Mouse (Mus musculus) lung, postnatal 36 days (tissue): ENCODE results near the gene Igf2r.
"Not testable (repeated sequence)": the region's sequence is repeated elsewhere in the genome, so short reads cannot be mapped to it uniquely, and the experiment has no call there.

Source experiments
- DNase-seq: peaks from one replicate; pipeline ENCODE4 v3.0.0; 2022; ENCODE audit warnings: mixed read lengths

Gene Igf2r

DNA sequence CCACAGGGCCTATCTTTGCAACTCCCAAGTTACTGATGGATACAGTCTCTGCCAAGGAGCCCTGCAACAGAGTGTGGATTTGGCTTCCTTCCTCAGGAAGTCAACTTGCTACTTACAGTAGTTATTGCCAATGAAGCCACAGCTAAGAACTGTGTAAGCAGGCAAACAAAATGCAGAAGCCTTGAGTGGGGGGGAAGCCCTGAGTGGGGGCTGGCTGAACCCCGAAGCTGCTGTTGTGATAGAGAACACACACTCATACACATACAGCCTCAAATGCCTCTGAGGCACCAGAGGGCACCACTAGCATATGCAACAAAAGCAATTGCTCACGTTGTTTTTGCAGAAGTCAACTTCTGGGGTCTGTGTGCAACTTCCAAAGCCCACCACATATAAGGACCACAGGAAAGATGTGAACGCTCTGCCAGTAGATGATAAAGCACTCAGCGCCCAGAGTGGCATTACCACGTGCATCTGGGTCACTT is 55.3 kb downstream of the Igf2r start:
- DNase-seq, result peak; percentile 44

- DNase-seq, result no peak
Measured at GRCm38 (mm10) chr17:12712993-12713392, 56.5 kb downstream of the Igf2r start.

DNA sequence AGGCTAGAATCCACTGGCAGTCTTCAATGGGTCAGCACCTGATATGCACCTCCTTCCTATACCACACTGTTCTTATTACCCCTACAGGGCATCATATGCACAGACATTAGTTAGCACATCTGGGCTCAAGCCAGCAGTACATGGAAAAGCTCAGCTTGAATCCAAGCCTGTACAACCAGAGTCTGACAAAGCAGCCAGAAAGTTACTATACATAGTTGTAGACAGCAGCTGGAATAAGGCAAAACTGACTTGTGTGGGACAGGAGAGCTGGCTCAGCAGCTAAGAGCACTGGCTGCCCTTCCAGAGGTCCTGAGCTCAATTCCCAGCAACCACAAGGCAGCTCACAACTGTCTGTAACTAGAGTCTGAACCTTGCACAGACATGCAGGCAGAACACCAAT is 57.3 kb downstream of the Igf2r start:
- no peak for DNase-seq

- no peak for DNase-seq
Measured at GRCm38 (mm10) chr17:12710976-12711375, 58.5 kb downstream of the Igf2r start.

GRCm38 (mm10) chr17:12710050-12710780 is 59.2 kb downstream of the Igf2r start:
- DNase-seq, result no peak

DNA sequence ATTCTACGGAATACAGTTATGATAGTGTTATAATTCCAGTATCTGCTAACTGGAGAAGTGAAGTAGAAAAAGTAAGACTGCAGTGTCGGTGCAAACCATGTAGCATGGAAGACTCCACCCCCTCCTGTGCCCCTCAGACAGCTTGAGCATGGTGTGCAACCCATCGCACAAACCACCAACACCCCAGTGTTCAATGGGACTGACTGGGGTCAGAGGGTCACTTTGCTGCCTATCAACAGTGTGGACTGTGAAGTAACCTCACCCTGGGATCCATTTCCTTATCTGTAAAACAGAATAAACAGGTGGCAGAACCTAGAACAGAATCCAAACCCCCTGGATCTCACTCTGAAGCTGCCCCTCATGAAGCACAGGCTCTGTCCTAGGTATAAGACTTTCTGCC is 61.1 kb downstream of the Igf2r start:
- DNase-seq, result no peak

GRCm38 (mm10) chr17:12706590-12707049 is 62.8 kb downstream of the Igf2r start:
- DNase-seq, result no peak

DNA sequence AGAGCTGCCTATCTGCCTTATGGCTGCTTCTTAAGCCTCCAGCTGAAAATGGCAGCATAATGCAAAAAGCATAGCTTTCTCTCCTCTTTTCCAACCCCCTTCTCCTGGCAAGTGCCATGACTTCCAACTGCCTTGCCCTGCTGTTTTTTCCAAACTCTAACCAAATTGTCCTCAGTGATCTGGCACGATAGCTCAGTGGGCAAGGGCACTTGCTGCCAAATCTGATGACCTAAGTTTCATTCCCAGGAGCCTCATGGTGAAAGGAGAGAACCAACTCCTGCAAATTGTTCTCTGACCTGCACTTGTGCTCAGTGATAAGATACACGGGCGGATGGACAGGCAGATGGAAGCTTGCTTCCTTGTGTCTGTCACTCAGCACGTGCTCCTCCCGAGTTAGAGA is 66.6 kb downstream of the Igf2r start:
- no peak for DNase-seq

- DNase-seq, result no peak
Measured at GRCm38 (mm10) chr17:12700373-12700772, 69.1 kb downstream of the Igf2r start.

DNA sequence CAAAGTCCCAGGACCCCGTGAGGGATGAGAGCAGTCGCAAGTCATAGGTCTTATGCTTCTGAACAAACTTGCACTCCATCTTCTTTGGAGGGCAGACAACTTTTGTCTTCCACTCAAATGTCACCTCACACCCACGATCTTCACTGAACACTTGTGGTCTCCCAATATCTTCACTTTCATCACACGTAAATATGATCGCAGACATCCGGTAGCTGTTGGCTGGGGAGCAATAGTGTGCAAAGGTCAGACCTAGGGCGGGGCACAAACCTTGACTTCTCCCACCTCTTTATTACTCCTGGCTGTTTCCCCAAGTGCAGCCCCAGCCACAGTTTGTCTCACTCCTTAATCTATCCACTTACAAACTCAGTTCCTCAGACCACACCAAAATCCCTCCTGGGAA is 77.6 kb downstream of the Igf2r start:
- DNase-seq, result no peak

- peak; percentile 55 for DNase-seq
Measured at GRCm38 (mm10) chr17:12689537-12689936, 79.9 kb downstream of the Igf2r start.

DNA sequence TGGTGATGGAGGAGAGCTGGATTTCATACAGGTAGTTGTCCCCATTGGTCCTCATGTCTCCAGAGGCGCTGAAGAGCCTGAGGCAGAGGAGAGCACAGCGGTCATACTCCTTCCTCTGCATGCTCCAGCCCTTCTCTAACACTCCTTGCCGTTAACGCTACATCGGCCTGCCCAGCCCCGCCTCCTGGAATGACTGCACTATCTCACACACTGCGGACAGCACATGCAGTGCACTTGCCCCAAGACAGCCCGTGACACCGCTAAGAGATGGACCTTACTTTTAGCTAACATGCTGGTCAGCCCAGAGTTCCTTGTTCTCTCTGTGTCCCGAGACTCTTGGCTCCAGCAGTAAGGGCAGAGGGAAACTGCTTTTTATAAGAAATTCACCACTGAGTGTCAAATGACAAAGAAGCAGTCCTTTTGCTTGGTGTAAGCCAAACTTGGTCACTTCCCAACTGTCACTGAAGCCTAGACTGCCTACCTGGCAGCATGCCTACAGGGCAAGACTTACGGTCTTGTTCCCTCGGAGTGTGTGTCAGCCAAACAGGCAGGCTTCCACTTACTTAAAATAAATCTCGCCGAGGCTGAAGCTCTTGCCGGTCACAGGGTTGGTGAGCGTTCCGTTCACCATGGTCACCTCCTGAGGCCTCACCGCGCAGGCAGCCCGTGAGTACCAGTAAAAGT is 80.9 kb downstream of the Igf2r start:
- DNase-seq, result peak; percentile 66

DNA sequence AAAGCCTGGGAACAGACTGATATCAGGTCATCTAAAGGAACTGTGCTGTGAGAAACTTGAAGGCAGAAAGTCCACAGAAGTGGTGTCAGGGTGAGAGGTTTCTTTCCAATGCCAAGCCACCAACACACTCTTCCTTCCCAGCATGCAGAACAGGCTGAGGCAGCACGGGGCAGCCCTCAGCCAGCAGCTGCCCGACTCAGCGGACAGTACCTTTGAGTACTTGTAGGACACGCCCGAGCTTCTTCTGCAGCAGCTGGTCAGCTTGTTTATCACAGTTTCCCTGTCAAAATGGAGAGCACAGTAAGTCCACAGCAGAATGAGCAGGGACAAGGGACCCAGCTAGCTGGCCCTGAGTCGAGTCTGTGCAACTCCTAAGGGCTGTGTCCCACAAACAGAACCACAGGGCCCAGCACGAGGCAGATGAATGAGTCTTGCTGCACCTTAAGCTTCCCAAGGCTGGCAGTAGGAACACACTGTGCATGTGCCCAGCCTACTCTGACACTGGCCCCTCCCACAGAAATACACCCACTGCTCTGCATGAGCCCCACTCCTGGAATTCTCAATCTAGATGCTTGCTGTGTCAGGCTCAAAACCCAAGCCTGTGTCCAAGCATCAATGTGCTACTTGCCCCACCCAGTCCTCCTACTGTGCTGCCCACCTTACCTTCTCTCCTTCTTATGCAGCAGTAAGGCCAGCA is 84.4 kb downstream of the Igf2r start:
- DNase-seq, result peak; percentile 19

GRCm38 (mm10) chr17:12684412-12684811 is 85.1 kb downstream of the Igf2r start:
- DNase-seq, result peak; percentile 21

DNA sequence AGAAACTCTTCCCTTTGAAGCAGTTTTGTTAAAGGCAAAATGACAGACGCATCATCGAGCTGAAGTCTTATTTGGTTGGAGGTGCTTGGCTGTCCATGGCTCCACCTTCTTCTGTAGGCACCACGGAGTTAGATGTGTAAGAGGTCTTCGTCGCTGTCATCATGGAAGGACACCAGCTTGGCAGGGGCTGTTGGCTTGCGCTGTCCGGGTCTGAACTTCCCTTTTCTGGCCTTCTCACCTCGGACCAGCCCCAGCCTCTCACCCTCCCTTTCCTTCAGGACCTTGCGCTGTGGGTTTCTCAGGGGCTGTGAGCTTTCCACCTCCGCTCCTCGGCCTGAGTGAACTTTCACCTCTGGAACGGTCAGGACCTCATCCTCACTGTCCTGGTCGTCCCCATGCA is 85.9 kb downstream of the Igf2r start:
- DNase-seq, result no peak

GRCm38 (mm10) chr17:12678261-12678660 is 91.2 kb downstream of the Igf2r start:
- no peak for DNase-seq

DNA sequence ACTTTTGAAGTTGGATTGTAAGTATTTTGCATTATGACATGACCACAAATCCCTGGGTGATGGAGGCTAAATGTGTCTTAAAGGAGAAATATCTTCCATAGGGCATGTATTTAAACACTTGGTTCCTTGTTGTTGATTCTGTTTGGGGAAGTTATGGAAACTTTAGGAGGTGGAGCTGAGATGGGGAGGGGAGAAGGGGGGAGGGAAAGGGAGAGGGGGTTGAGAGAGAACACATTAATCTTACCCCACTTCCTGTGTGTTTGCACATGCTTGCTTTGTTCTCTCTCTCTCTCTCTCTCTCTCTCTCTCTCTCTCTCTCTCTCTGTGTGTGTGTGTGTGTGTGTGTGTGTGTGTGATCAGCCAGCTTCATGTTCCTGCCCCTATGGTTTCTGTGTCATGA is 92.3 kb downstream of the Igf2r start:
- no peak for DNase-seq

DNA sequence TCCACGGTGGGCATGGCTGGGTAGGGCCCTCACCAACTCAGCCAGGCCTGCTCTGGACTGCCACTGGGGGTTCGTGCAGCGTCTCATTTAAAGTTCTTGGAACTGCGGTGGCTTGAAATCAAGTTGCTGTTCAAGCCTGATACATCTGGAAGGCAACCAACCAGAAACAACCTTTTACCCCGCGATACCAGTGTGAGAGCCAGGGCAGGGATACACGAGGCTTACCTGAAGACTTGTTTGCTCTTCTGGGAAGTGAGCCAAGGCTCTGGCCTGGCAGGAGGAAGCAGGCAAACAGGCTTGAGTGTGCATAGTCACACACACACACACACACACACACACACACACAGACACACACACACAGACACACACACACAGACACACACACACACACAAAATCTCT is 93.8 kb downstream of the Igf2r start, which contains the start of gene Slc22a1:
TSS of gene Slc22a1 (minus strand) at position 184 of the 400 bp plus-strand sequence.
- DNase-seq, result peak; percentile 81

GRCm38 (mm10) chr17:12674980-12675379 is 94.5 kb downstream of the Igf2r start:
- not testable (repeated sequence) for DNase-seq

DNA sequence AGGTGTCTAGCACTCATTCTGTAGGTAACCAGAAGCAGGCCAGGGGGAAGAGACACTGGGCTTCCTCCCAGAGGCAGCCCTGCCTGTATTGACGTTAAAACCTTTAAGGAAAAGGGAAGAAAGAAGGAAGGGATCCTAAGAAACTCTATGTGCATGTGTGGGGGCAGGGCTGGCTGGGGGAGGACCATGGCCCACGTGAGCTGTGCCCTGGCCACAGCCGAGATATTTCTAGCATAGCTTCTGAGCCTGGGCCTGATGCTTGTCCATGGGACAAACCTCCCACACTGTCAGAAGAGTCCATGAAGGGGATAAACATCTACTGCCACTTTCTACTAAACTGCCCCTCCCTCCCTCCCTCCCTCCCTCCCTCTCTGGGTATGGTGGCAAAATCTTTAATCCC is 95.6 kb downstream of the Igf2r start:
- no peak for DNase-seq

DNA sequence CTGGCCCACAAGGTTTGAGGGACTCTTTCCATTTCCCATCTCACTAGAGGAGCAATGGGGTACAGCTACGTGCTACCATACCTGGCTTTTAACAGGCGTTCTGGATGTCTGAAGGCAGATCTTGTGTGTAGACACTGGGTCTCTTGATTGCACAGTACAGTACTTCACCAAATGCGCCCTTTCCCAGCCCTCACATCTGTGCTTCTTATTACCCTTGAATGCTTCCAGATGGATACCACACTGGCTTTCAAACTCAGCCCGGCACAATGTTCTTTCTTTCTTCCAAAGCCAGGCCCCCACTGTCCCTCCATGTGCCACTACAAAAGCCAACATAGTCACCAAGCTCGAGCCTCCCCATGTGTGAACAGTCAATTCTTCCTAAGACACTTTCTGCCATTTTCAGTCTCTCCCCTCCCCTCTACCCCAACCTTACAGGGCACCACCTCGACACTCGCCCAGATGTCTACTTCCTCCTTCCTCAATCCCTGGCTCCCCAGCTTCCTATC is 97.1 kb downstream of the Igf2r start:
- DNase-seq, result no peak

DNA sequence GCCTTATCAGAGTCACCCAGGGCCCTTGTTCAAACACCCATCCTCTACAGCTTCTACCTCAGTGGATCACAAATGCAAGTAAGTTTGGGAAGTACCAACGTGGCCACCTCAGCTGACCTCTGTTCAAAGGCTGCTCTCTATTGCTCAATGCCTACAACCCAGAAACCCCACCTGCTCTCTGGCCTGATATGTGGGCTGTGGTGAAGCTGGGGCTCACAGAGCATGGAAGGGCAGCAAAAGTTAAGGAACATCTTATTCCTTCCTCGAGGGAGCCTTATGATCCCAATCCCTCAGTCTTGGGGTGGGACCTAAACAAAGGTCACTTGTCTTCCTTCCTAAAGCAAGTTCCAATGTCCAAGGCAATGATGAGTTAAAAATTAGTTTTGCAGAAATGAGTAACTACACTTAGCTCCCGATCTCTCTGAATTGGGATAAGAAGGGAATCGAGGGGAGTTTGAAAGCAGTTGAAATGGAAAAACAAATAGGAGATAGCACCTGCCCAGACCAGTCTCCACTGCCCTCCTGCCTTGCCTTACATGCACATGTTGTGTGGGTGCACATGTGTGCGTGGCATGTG is 98.3 kb downstream of the Igf2r start:
- no peak for DNase-seq

DNA sequence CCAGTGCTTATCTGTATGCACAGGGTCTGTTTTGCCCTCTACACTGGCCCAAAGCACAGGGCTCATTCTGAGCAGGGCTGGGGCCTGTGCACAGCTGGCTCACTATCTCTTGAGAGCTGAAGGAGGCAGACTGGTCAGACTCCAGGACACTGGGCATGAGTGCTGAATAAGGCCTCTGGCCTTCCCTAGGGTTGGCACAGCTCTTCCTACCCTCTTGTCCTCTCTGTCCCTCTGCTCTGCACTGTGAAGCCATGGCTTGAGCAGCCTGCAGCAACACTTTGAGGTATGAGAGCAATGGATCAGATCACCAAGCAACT is 100.1 kb downstream of the Igf2r start:
- DNase-seq, result no peak
